Mouse (Mus musculus) kidney, embryonic 14.5 days (tissue): ENCODE data around the gene Rpp25l. TPM values are rescaled to one million over a fixed set of nuclear protein-coding genes. Genes with fewer than 3 reads are reported as not detected.

Source experiments
- ATAC-seq: fragments of 200-750 bp; cut with Nextera tagmentation; 2 replicates; pipeline ENCODE4 v1.8.0; 2017; ENCODE audit warnings: moderate number of reproducible peaks, mild to moderate bottlenecking, moderate TSS enrichment, moderate library complexity; ENCODE audit not compliant: low FRiP score, low TSS enrichment
- H3K27ac ChIP-seq: fragments of 300-500 bp; sonication (generic); 2 replicates; pipeline ENCODE4 v1.5.1; 2014; ENCODE audit warnings: low read depth, mild to moderate bottlenecking, low read length, moderate library complexity, mixed read lengths
- H3K27me3 ChIP-seq: fragments of 300-500 bp; sonication (generic); 2 replicates; pipeline ENCODE4 v1.6.1; 2014; ENCODE audit warnings: mild to moderate bottlenecking, low read length; ENCODE audit not compliant: control insufficient read depth, insufficient read depth
- H3K36me3 ChIP-seq: fragments of 300-500 bp; sonication (generic); 2 replicates; pipeline ENCODE4 v1.6.1; 2014; ENCODE audit warnings: low read length, mixed read lengths; ENCODE audit not compliant: control insufficient read depth, insufficient read depth
- H3K4me1 ChIP-seq: fragments of 300-500 bp; sonication (generic); 2 replicates; pipeline ENCODE4 v1.6.1; 2014; ENCODE audit warnings: low read length, mixed read lengths; ENCODE audit not compliant: control insufficient read depth, insufficient read depth
- H3K4me2 ChIP-seq: fragments of 300-500 bp; sonication (generic); replicated peaks from 2 replicates; pipeline ENCODE4 v1.6.1; 2014; ENCODE audit warnings: low read depth, mild to moderate bottlenecking, low read length
- H3K4me3 ChIP-seq: fragments of 300-500 bp; sonication (generic); 2 replicates; pipeline ENCODE4 v1.5.1; 2014; ENCODE audit warnings: mild to moderate bottlenecking, low read length
- H3K9ac ChIP-seq: fragments of 300-500 bp; sonication (generic); 2 replicates; pipeline ENCODE4 v1.6.1; 2014; ENCODE audit warnings: low read depth, mild to moderate bottlenecking, low read length, moderate library complexity
- H3K9me3 ChIP-seq: fragments of 300-500 bp; sonication (generic); 2 replicates; pipeline ENCODE4 v1.6.1; 2016; ENCODE audit warnings: low read length; ENCODE audit not compliant: control insufficient read depth
- WGBS: fragments of 180-500 bp; shearing (Covaris S2); extraction: QIAGEN DNeasy Blood & Tissue Kit; methylation state at CpG from one replicate; pipeline ENCODE4 v1.1.7; 2014; 5-methylcytosine and 5-hydroxymethylcytosine counted together
- polyA plus RNA-seq: library from polyadenylated mRNA; unstranded; fragments of >200 nt; fragmentation: Nextera tagmentation; extraction: Ambion mirVana; gene quantifications from 2 replicates; pipeline ENCODE4 v1.2.1, GENCODE M21; 2014

The Rpp25l gene
- polyA plus RNA-seq, 1 experiment from 2014 or later: 91.3 TPM

DNA sequence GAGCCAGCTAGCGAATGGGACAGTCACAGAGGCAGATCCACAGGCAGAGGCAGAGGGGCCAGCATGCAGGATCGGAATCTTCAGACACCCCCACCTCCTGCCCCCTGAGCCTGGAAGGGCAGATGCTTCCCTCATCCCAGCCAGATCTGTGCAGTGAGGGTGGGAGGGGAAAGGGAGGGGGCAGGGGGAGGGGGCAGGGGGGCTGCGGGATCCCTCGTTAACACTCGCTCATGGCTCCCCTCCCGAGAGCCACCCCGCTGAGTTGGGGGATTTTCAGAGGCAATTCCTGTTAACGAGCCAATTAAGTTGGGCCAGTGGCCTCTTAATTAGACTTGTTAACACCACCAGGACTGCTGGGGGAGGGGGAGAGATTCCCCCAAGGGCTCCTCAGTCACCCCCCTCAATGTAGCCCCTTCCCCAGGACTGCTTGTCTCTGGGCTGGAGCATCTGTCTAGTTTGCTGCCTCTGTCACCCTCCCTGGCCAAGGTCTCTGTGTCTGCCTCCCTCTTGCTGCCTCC lies 41.3 kb downstream of the Rpp25l start:
- H3K9me3 ChIP-seq: no peaks in the 10 kb centered on the region
- H3K27me3 ChIP-seq: no peaks in the 10 kb centered on the region
- 16% methylated on average over 8 of the region's 8 CpGs for WGBS
- H3K27ac ChIP-seq: peak overlapping the region; percentile 42; the same call in 1 of the 2 replicates
- ATAC-seq: peak; percentile 43; the same call in 1 of the 2 replicates
- H3K4me3 ChIP-seq: no peak overlapping the region
- H3K4me1 ChIP-seq: peaks cover 41% of the 10 kb centered on the region
- peaks cover 27% of the 10 kb centered on the region; the same call in 1 of the 2 replicates for H3K36me3 ChIP-seq
- H3K4me2 ChIP-seq: 0 out of 2 replicates have a peak overlapping the region, but pooled peaks have one; percentile 5
- H3K9ac ChIP-seq: peak overlapping the region; percentile 18; the same call in 1 of the 2 replicates

DNA sequence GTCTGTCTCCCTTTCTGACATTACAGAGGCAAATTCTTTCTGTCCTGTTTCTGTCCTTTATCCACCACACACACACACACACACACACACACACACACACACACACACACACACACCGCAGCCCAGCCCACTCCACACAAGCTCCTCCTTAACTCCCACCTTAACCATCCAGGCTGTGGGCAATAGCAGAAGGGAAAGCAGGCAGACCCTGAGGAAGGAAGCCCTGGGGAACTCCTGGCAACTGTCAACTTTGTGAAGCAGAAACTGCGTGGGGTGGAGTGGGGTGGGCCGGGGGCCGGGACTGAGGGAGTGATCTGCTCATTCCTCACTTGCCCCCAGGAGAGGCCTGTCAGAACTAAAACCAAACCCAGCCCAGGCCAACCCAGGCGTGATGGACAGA lies 41.8 kb downstream of the Rpp25l start:
- Histone ChIP-seq H3K4me3 (no peak overlapping the region), H3K4me1 (peaks cover 41% of the 10 kb centered on the region), H3K9me3 (no peaks in the 10 kb centered on the region), H3K9ac (peak overlapping the region; percentile 18; the same call in 1 of the 2 replicates), H3K27ac (no peak overlapping the region), H3K36me3 (peaks cover 27% of the 10 kb centered on the region; the same call in 1 of the 2 replicates), H3K4me2 (no peak overlapping the region), H3K27me3 (no peaks in the 10 kb centered on the region)
- WGBS: 22% methylated on average over 5 of the region's 5 CpGs
- ATAC-seq: 0 out of 2 replicates have a peak, but pooled peaks have one; percentile 7

- ATAC-seq: no peak
- Histone ChIP-seq H3K4me3 (no peak overlapping the region), H3K9ac (no peak overlapping the region), H3K4me2 (no peak overlapping the region), H3K36me3 (peaks cover 27% of the 10 kb centered on the region; the same call in 1 of the 2 replicates), H3K9me3 (no peaks in the 10 kb centered on the region), H3K27ac (no peak overlapping the region), H3K27me3 (no peaks in the 10 kb centered on the region), H3K4me1 (peaks cover 40% of the 10 kb centered on the region)
- 85% methylated on average over 18 of the region's 18 CpGs for WGBS
Observed at GRCm38 (mm10) chr4:41670836-41671235, 42.5 kb downstream of the Rpp25l start.

- Histone ChIP-seq H3K27ac (peak overlapping the region; percentile 71; the same call in 1 of the 2 replicates), H3K9ac (no peak overlapping the region), H3K27me3 (no peaks in the 10 kb centered on the region), H3K9me3 (no peaks in the 10 kb centered on the region), H3K4me1 (peaks cover 57% of the 10 kb centered on the region), H3K36me3 (peaks cover 19% of the 10 kb centered on the region; the same call in 1 of the 2 replicates), H3K4me3 (no peak overlapping the region), H3K4me2 (no peak overlapping the region)
- no peak for ATAC-seq
- 51% methylated on average over 11 of the region's 11 CpGs for WGBS
Observed at GRCm38 (mm10) chr4:41666646-41667045, 46.7 kb downstream of the Rpp25l start.

DNA sequence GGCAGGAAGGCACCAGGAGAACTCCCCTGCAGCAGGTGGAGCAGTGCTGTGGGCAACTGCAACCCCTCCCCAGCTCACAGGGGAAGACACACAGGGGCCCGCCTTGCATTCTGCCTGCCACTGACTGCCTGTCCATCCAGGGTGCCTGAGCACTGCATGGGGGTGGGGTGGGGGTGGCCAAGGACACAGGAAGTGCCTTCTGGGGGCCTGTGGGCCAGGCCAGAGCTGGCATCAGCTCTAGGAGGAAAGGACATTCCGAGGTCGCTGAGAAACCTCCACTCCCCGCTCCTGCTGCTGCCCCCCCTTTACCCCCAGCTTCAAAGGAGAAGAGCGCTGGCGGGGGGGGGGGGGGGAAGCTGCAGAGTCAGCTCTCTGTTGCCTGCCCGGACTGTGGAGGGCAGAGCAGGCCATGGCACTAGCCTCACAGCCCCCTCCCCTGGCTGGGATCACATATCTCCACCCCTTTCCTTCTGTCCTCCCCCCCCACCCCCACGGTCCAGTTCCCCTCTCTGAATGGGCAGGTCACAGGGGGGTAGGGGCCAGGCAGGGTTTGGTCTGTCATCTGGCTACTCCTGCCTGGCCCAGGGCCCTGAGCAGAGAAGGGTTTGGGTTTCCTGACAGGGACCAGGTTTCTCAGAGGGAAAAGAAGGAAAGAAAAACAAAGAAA lies 48.2 kb downstream of the Rpp25l start:
- H3K4me2 ChIP-seq: peak overlapping the region; percentile 15
- WGBS: 3% methylated on average over 6 of the region's 8 CpGs

DNA sequence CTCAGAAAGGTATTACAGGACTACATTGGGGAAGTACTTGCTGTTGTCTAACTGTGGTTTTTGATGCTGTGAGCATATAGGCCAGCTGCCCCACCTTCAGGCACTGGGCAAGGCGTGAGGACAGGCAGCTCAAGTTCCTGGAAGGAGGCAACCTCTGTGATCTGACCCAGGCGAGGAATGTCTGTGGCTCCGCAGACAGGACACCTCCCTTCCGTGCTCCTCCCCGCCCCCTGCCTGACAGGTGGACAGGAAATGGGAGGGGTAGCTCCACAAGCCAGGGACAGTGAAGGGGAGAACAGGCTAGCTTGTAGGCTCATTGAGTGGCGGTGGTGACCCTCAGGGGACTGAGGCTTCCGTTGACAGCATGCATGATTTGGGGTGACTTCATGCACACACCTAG lies 48.8 kb downstream of the Rpp25l start:
- H3K9me3 ChIP-seq: no peaks in the 10 kb centered on the region
- no peaks in the 10 kb centered on the region for H3K27me3 ChIP-seq
- peaks cover 7% of the 10 kb centered on the region; the same call in 1 of the 2 replicates for H3K36me3 ChIP-seq
- ATAC-seq: peak; percentile 24; the same call in 1 of the 2 replicates
- peak overlapping the region; percentile 88 for H3K27ac ChIP-seq
- no peak overlapping the region for H3K4me3 ChIP-seq
- WGBS: 6% methylated on average over 7 of the region's 7 CpGs
- H3K4me1 ChIP-seq: peaks cover 71% of the 10 kb centered on the region
- H3K9ac ChIP-seq: no peak overlapping the region
- peak overlapping the region; percentile 15; the same call in 1 of the 2 replicates for H3K4me2 ChIP-seq

More for the DNA sequence above, 48.2 kb downstream of the Rpp25l start:
- Histone ChIP-seq H3K9ac (no peak overlapping the region), H3K9me3 (no peaks in the 10 kb centered on the region), H3K36me3 (peaks cover 11% of the 10 kb centered on the region; the same call in 1 of the 2 replicates), H3K4me1 (peaks cover 65% of the 10 kb centered on the region), H3K4me3 (no peak overlapping the region), H3K27me3 (no peaks in the 10 kb centered on the region), H3K27ac (peak overlapping the region; percentile 88)
- peak; percentile 81 for ATAC-seq

- WGBS: 9% methylated on average over 9 of the region's 9 CpGs
- Histone ChIP-seq H3K36me3 (no peaks in the 10 kb centered on the region; the same call in 1 of the 2 replicates), H3K27me3 (no peaks in the 10 kb centered on the region), H3K9me3 (no peaks in the 10 kb centered on the region), H3K9ac (peak overlapping the region; percentile 28; the same call in 1 of the 2 replicates), H3K4me2 (no peak overlapping the region), H3K27ac (peak overlapping the region; percentile 42; the same call in 1 of the 2 replicates), H3K4me1 (peaks cover 80% of the 10 kb centered on the region), H3K4me3 (no peak overlapping the region)
- peak; percentile 25 for ATAC-seq
Observed at GRCm38 (mm10) chr4:41663614-41664013, 49.7 kb downstream of the Rpp25l start.

DNA sequence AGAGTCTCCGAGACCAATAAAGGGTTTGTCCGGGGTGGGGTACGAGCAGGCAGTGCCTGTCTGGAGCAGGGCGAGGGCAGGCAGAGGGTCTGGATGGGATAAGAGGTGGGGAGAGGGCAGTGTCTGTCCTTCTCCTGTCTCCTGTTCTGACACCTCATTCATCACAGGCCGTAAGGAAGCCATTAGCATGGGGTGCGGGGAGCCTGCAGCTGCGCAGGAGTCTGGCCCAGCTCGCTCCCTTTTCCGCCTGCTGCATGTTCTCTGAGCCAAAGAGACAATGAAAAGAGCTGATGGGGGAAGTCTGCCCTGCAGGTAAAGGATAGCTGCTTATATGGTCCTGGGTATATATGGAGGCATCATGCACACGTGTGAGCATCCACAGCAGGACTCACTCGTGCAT lies 50.6 kb downstream of the Rpp25l start:
- Histone ChIP-seq H3K27ac (no peak overlapping the region), H3K4me2 (no peak overlapping the region), H3K27me3 (no peaks in the 10 kb centered on the region), H3K4me3 (no peak overlapping the region), H3K4me1 (peaks cover 84% of the 10 kb centered on the region), H3K36me3 (0 out of 2 replicates have a peak, but pooled peaks cover 4% of the 10 kb centered on the region), H3K9ac (no peak overlapping the region), H3K9me3 (no peaks in the 10 kb centered on the region)
- 39% methylated on average over 11 of the region's 11 CpGs for WGBS
- no peak for ATAC-seq
